Mouse (Mus musculus) stomach, postnatal 0 days (tissue): ENCODE results near the gene Fdx1.

Experiments
- CTCF ChIP-seq: IDR thresholded peaks from 2 replicates; pipeline ENCODE4 v1.5.1; 2016; ENCODE audit warnings: antibody characterized with exemption, low read depth, mild to moderate bottlenecking, moderate library complexity
- EP300 ChIP-seq: optimal IDR thresholded peaks from 2 replicates; pipeline ENCODE3; 2016; ENCODE audit warnings: antibody characterized with exemption

DNA sequence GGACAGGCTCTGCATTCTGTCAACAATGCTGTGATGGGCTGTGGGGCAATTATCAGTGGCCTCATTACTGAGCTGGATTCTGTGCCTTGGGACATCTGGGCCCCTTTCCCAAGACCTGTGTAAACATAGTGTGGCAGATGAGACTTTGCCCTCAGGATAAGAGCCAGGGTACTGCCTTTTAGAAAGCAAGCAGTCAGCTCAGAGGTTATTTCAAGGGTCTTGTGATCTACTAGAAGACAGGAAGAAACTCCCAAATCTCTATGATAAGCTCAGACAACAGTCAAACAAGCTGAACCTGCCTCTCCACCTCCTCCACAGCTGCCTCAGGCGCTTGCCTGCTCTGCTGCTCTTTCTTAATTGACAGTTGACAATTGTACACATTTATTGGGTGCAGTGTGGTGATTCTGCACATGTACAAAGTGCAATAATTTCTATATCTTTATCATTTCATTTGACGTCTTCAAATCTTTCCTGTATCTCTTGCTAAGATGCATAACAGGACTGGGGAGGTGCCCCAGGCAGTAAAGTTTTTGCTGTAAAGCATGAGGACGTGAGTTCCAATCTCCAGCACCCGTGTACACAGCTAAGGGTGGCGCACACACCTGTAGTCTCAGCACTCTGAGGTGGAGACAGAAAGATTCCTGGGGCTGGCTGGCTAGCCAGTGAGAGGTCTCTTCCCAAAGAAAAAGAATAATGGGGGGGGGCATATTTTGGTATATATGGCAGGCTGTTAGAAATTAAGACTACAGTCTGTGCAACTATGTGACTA lies 32.2 kb upstream of the Fdx1 start:
- TF ChIP-seq CTCF: no peak
- TF ChIP-seq EP300: no peak
